Mouse (Mus musculus) stomach, postnatal 0 days (tissue): ENCODE measurements around the gene Vezf1.

Experiments
- CTCF ChIP-seq: IDR thresholded peaks from 2 replicates; pipeline ENCODE4 v1.5.1; 2016; ENCODE audit warnings: antibody characterized with exemption, low read depth, mild to moderate bottlenecking, moderate library complexity
- EP300 ChIP-seq: optimal IDR thresholded peaks from 2 replicates; pipeline ENCODE3; 2016; ENCODE audit warnings: antibody characterized with exemption

DNA sequence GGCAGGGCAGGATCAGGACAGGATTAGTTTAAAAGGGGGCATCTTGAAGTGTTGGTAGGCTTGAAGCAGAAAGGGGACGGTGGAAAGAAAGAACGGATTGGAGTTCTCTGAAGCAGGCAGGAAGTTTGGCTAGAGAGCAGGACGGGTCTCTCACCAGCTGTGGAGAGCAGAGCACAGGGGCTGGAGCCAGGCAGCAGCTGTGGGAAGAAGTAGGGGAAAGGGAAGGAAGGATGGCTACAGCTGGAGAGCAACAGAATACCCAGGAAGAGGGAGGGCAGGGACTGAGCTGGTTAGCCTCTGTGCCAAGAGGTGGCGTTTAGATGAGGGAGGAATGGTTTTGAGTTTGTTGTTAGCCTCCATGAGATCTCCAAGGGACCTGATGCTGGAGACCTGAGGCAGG is 29.1 kb downstream of the Vezf1 start:
- no peak for TF ChIP-seq CTCF
- no peak for TF ChIP-seq EP300
